Mouse (Mus musculus): Measurements from ENCODE around the gene Cdc42bpb. TPM values are rescaled to one million over a fixed set of nuclear protein-coding genes. Genes with fewer than 3 reads are reported as not detected.

Cdc42bpb gene
- polyA plus RNA-seq, 1 experiment from 2014 or later, result 39.4 TPM

- ATAC-seq (ENCODE audit: low FRiP score, low read depth), result no peak
- H3K27me3 ChIP-seq, result no peaks in the 10 kb centered on the region
- peaks cover 61% of the 10 kb centered on the region for H3K36me3 ChIP-seq
- no peaks in the 10 kb centered on the region for H3K4me1 ChIP-seq
- H3K27ac ChIP-seq (replicated peaks), result no peak overlapping the region
- no peak overlapping the region for H3K4me2 ChIP-seq (replicated peaks)
- WGBS, result 93% methylated on average over 9 of the region's 9 CpGs
- no peak overlapping the region for H3K4me3 ChIP-seq
- no peak overlapping the region for H3K9ac ChIP-seq (replicated peaks)
- H3K9me3 ChIP-seq, result no peaks in the 10 kb centered on the region
Measured at GRCm38 (mm10) chr12:111246808-111247464, 130.6 kb downstream of the Cdc42bpb start.

- 79% methylated on average over 6 of the region's 6 CpGs for whole genome bisulfite sequencing
Measured at GRCm38 (mm10) chr12:111245070-111245469, 132.4 kb downstream of the Cdc42bpb start.

GRCm38 (mm10) chr12:111243733-111244132 is 133.8 kb downstream of the Cdc42bpb start:
- Histone ChIP-seq H3K9me3 (no peaks in the 10 kb centered on the region), H3K27ac (replicated peaks) (no peak overlapping the region), H3K36me3 (peaks cover 68% of the 10 kb centered on the region), H3K9ac (replicated peaks) (no peak overlapping the region), H3K4me2 (replicated peaks) (no peak overlapping the region), H3K27me3 (no peaks in the 10 kb centered on the region), H3K4me1 (no peaks in the 10 kb centered on the region; the same call in 1 of the 2 replicates), H3K4me3 (no peak overlapping the region)
- WGBS, result 95% methylated on average over 12 of the region's 12 CpGs
- ATAC-seq (ENCODE audit: low FRiP score, low read depth), result no peak

More at GRCm38 (mm10) chr12:111245070-111245469, 132.4 kb downstream of the Cdc42bpb start:
- H3K4me3 ChIP-seq, result no peak overlapping the region
- no peaks in the 10 kb centered on the region for H3K4me1 ChIP-seq
- H3K27me3 ChIP-seq, result no peaks in the 10 kb centered on the region
- no peak overlapping the region for H3K27ac ChIP-seq (replicated peaks)
- H3K9ac ChIP-seq (replicated peaks), result no peak overlapping the region
- no peaks in the 10 kb centered on the region for H3K9me3 ChIP-seq
- no peak overlapping the region for H3K4me2 ChIP-seq (replicated peaks)
- peaks cover 62% of the 10 kb centered on the region for H3K36me3 ChIP-seq
- ATAC-seq (ENCODE audit: low FRiP score, low read depth), result no peak

Other genes with a start within 250 kb of the Cdc42bpb start
- 20.4 and 20.9 TPM in 2 replicates for gene Traf3, start 211.3 kb downstream of the Cdc42bpb start, polyA plus RNA-seq (2016; fragmentation: Nextera tagmentation; extraction: Ambion mirVana)
- gene 4930595D18Rik, start 193.2 kb downstream of the Cdc42bpb start, polyA plus RNA-seq (2016; fragmentation: Nextera tagmentation; extraction: Ambion mirVana), result not detected in 2 replicates
- 0.45 and 0.80 TPM in 2 replicates for gene Amn, start 106.6 kb downstream of the Cdc42bpb start, polyA plus RNA-seq (2016; fragmentation: Nextera tagmentation; extraction: Ambion mirVana)
- 0.47 TPM in 1 of 2 replicates, not detected in the other for gene Lbhd2, start 29.1 kb upstream of the Cdc42bpb start, polyA plus RNA-seq (2016; fragmentation: Nextera tagmentation; extraction: Ambion mirVana)
- 2.7 and 4.1 TPM in 2 replicates for gene Exoc3l4, start 39.3 kb upstream of the Cdc42bpb start, polyA plus RNA-seq (2016; fragmentation: Nextera tagmentation; extraction: Ambion mirVana)
- 1.2 and 1.5 TPM in 2 replicates for gene Tnfaip2, start 64.8 kb upstream of the Cdc42bpb start, polyA plus RNA-seq (2016; fragmentation: Nextera tagmentation; extraction: Ambion mirVana)
- gene Gm266, start 108.1 kb upstream of the Cdc42bpb start, polyA plus RNA-seq (2016; fragmentation: Nextera tagmentation; extraction: Ambion mirVana), result 2.3 and 3.5 TPM in 2 replicates
- 692 and 732 TPM in 2 replicates for gene Eif5, start 160.3 kb upstream of the Cdc42bpb start, polyA plus RNA-seq (2016; fragmentation: Nextera tagmentation; extraction: Ambion mirVana)
- gene Mark3, start 196.8 kb upstream of the Cdc42bpb start, polyA plus RNA-seq (2016; fragmentation: Nextera tagmentation; extraction: Ambion mirVana), result 75.6 and 90.6 TPM in 2 replicates